Mouse (Mus musculus): ENCODE measurements at regions not wholly inside any gene's neighbourhood (a gene's known extent, or its start where the extent isn't known, plus 50 kb on each side); places are given as distances from the start of the nearest gene placed in this dataset.

GRCm38 (mm10) chr8:7945966-7946775 lies 714.9 kb downstream of the Efnb2 start:
- DNase-seq (ENCODE audit: low read depth in 1 of 2, low spot score in 2 of 2) = no peak
- Histone ChIP-seq H3K36me3 (ENCODE audit: control insufficient read depth, insufficient read depth, low read length) (no peaks in the 10 kb centered on the region), H3K27ac (ENCODE audit: insufficient read depth, low read length) (no peak overlapping the region), H3K27me3 (ENCODE audit: control insufficient read depth, insufficient read depth, low read length) (no peaks in the 10 kb centered on the region), H3K4me3 (ENCODE audit: extremely low read depth, insufficient read depth, insufficient read length) (no peak overlapping the region), H3K4me1 (ENCODE audit: control insufficient read depth, insufficient read depth, insufficient read length) (no peaks in the 10 kb centered on the region)
- TF ChIP-seq POLR2A (IDR thresholded peaks at IDR 0.05; ENCODE audit: low read depth, low read length) = no peak
- TF ChIP-seq CTCF (IDR thresholded peaks at IDR 0.05; ENCODE audit: extremely low read depth, insufficient read depth, insufficient read length, insufficient replicate concordance) = no peak
- WGBS = 80% methylated on average over 10 of the region's 10 CpGs

GRCm38 (mm10) chr8:7936596-7936995 lies 724.4 kb downstream of the Efnb2 start:
- Histone ChIP-seq H3K4me1 (ENCODE audit: control insufficient read depth, insufficient read depth, insufficient read length) (no peaks in the 10 kb centered on the region), H3K4me3 (ENCODE audit: extremely low read depth, insufficient read depth, insufficient read length) (no peak overlapping the region), H3K36me3 (ENCODE audit: control insufficient read depth, insufficient read depth, low read length) (no peaks in the 10 kb centered on the region), H3K27ac (ENCODE audit: insufficient read depth, low read length) (no peak overlapping the region), H3K27me3 (ENCODE audit: control insufficient read depth, insufficient read depth, low read length) (no peaks in the 10 kb centered on the region)
- no peak for DNase-seq (ENCODE audit: low read depth in 1 of 2, low spot score in 2 of 2)
- TF ChIP-seq POLR2A (IDR thresholded peaks at IDR 0.05; ENCODE audit: low read depth, low read length) = no peak
- TF ChIP-seq CTCF (IDR thresholded peaks at IDR 0.05; ENCODE audit: extremely low read depth, insufficient read depth, insufficient read length, insufficient replicate concordance) = no peak
- WGBS = 89% methylated on average over 2 of the region's 2 CpGs

GRCm38 (mm10) chr8:7919416-7919815 lies 741.6 kb downstream of the Efnb2 start:
- no peak for DNase-seq (ENCODE audit: low read depth in 1 of 2, low spot score in 2 of 2)
- TF ChIP-seq CTCF (IDR thresholded peaks at IDR 0.05; ENCODE audit: extremely low read depth, insufficient read depth, insufficient read length, insufficient replicate concordance) (no peak), POLR2A (IDR thresholded peaks at IDR 0.05; ENCODE audit: low read depth, low read length) (no peak)
- WGBS = 80% methylated on average over 8 of the region's 8 CpGs

GRCm38 (mm10) chr8:7894338-7894737 lies 766.7 kb downstream of the Efnb2 start:
- Histone ChIP-seq H3K36me3 (ENCODE audit: control insufficient read depth, insufficient read depth, low read length) (no peaks in the 10 kb centered on the region), H3K4me3 (ENCODE audit: extremely low read depth, insufficient read depth, insufficient read length) (no peak overlapping the region), H3K27me3 (ENCODE audit: control insufficient read depth, insufficient read depth, low read length) (no peaks in the 10 kb centered on the region), H3K27ac (ENCODE audit: insufficient read depth, low read length) (no peak overlapping the region), H3K4me1 (ENCODE audit: control insufficient read depth, insufficient read depth, insufficient read length) (no peaks in the 10 kb centered on the region)
- TF ChIP-seq CTCF (IDR thresholded peaks at IDR 0.05; ENCODE audit: extremely low read depth, insufficient read depth, insufficient read length, insufficient replicate concordance) = no peak
- WGBS = 73% methylated on average over 3 of the region's 3 CpGs
- no peak for DNase-seq (ENCODE audit: low read depth in 1 of 2, low spot score in 2 of 2)

More at GRCm38 (mm10) chr8:7919416-7919815, 741.6 kb downstream of the Efnb2 start:
- no peak overlapping the region for H3K27ac ChIP-seq (ENCODE audit: insufficient read depth, low read length)
- H3K27me3 ChIP-seq (ENCODE audit: control insufficient read depth, insufficient read depth, low read length) = no peaks in the 10 kb centered on the region
- no peak overlapping the region for H3K4me3 ChIP-seq (ENCODE audit: extremely low read depth, insufficient read depth, insufficient read length)
- H3K4me1 ChIP-seq (ENCODE audit: control insufficient read depth, insufficient read depth, insufficient read length) = no peaks in the 10 kb centered on the region
- no peaks in the 10 kb centered on the region for H3K36me3 ChIP-seq (ENCODE audit: control insufficient read depth, insufficient read depth, low read length)

GRCm38 (mm10) chr8:7853169-7853568 lies 807.9 kb downstream of the Efnb2 start:
- DNase-seq (ENCODE audit: low read depth in 1 of 2, low spot score in 2 of 2) = no peak
- 95% methylated on average over 1 of the region's 1 CpGs for WGBS
- TF ChIP-seq POLR2A (IDR thresholded peaks at IDR 0.05; ENCODE audit: low read depth, low read length) (no peak), CTCF (IDR thresholded peaks at IDR 0.05; ENCODE audit: extremely low read depth, insufficient read depth, insufficient read length, insufficient replicate concordance) (no peak)
- H3K36me3 ChIP-seq (ENCODE audit: control insufficient read depth, insufficient read depth, low read length) = no peaks in the 10 kb centered on the region
- no peaks in the 10 kb centered on the region for H3K27me3 ChIP-seq (ENCODE audit: control insufficient read depth, insufficient read depth, low read length)
- H3K27ac ChIP-seq (ENCODE audit: insufficient read depth, low read length) = no peak overlapping the region
- H3K4me3 ChIP-seq (ENCODE audit: extremely low read depth, insufficient read depth, insufficient read length) = no peak overlapping the region
- H3K4me1 ChIP-seq (ENCODE audit: control insufficient read depth, insufficient read depth, insufficient read length) = no peaks in the 10 kb centered on the region

DNA sequence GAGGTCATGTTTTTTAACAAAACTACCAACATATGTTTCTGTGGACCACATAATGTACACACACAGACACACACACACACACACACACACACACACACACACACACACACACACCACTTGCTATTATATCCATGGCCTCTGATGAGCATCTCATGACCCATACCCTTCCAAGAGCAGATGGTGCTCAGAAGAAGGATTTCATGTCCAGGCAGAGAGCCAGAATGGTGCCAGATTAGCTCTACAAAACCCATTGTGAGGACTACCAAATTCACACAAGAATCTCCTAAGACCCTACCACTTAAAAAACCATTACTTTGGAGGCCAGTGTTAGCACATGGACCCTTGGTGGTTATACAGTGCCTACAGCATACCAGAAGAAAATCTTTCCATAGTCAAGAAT lies 810.5 kb downstream of the Efnb2 start:
- no peak overlapping the region for H3K4me3 ChIP-seq (ENCODE audit: extremely low read depth, insufficient read depth, insufficient read length)
- no peak for TF ChIP-seq POLR2A (IDR thresholded peaks at IDR 0.05; ENCODE audit: low read depth, low read length)
- no peak overlapping the region for H3K27ac ChIP-seq (ENCODE audit: insufficient read depth, low read length)
- H3K27me3 ChIP-seq (ENCODE audit: control insufficient read depth, insufficient read depth, low read length) = no peaks in the 10 kb centered on the region
- no peaks in the 10 kb centered on the region for H3K4me1 ChIP-seq (ENCODE audit: control insufficient read depth, insufficient read depth, insufficient read length)
- DNase-seq (ENCODE audit: low read depth in 1 of 2, low spot score in 2 of 2) = no peak
- H3K36me3 ChIP-seq (ENCODE audit: control insufficient read depth, insufficient read depth, low read length) = no peaks in the 10 kb centered on the region

DNA sequence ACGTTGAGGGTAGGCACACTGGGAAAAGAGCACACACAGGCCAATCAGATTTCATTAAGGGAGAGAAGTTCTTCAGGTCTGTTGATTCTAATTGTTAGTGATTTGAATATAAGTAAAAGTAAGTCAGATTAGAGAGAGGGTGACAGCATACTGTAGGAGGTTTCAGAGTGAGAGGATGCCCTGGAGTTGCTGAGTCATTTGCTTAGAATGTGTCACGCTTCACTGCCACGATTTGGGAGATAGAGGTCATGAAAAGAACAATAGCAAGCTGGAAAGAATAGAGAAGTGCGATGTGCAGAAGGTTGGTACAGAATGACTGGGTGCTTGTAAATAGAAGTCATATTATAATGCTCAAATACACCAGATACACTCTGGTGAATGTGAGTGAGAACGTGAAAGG lies 829.1 kb downstream of the Efnb2 start:
- no peak for DNase-seq (ENCODE audit: low read depth in 1 of 2, low spot score in 2 of 2)
- Histone ChIP-seq H3K27me3 (ENCODE audit: control insufficient read depth, insufficient read depth, low read length) (no peaks in the 10 kb centered on the region), H3K4me1 (ENCODE audit: control insufficient read depth, insufficient read depth, insufficient read length) (no peaks in the 10 kb centered on the region), H3K4me3 (ENCODE audit: extremely low read depth, insufficient read depth, insufficient read length) (no peak overlapping the region), H3K27ac (ENCODE audit: insufficient read depth, low read length) (no peak overlapping the region), H3K36me3 (ENCODE audit: control insufficient read depth, insufficient read depth, low read length) (no peaks in the 10 kb centered on the region)
- TF ChIP-seq POLR2A (IDR thresholded peaks at IDR 0.05; ENCODE audit: low read depth, low read length) (no peak), CTCF (IDR thresholded peaks at IDR 0.05; ENCODE audit: extremely low read depth, insufficient read depth, insufficient read length, insufficient replicate concordance) (no peak)
- 61% methylated on average over 5 of the region's 5 CpGs for WGBS
